ENCODE assay signal across 27 mouse cellular contexts in the genomic region with DNA sequence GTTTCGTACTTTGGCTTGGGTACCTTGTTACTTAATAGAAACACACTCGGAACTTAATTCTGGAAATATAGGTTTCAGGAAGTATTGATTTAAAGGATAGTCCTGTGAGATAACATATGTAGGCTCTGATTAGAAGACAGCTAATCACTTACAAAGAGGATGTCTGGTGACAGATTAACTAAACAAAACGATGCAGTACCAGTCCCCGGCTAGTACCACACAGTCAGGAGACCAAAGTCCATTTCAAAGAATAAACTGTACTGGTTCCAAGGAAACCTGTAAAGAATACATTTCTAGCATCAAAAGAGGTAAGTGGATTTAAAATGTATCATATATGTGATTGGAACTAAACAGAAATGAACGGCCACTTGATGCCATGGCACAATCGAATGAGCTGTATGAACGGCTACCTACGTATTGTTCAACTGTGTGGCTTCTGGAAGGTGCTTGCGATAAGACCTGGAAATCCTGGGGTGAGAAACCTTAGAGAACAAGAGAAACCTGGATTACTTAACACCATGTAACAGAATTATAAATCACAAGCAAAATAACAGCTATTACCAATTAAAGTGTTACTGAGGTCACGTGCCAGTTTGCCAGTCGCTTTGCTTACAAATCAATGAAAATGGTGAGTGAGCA. TPM values are rescaled to one million over a fixed set of nuclear protein-coding genes. Genes with fewer than 3 reads are reported as not detected.
A peak's percentile ranks its signal among the peaks of the same experiment; 100 is the strongest.
DNase-seq lines count a peak whose midpoint lies in the region; ATAC-seq and TF ChIP-seq lines count a peak whose summit lies in the region.
"Had no signal": no experiment of that assay in that cellular context is flagged by ENCODE, and none has a peak within 500 bp of the region (broad histone marks: within the 10 kb centered on the region; RNA-seq: fewer than 3 reads in every experiment).

Gene Gimd1 (plus strand): TSS at position 220 of the 639 bp plus-strand sequence.

- no peak for ATAC-seq in kidney, embryonic 16.5 days (ENCODE audit: low FRiP score, low TSS enrichment)
- ATAC-seq in lung, embryonic 14.5 days (ENCODE audit: insufficient read depth) = no peak
- no peak for ATAC-seq in liver, embryonic 12.5 days
- ATAC-seq: CD4-positive, CD25-positive, alpha-beta regulatory T cell, adult 4 months; midbrain, embryonic 13.5 days had no signal

- no peak for TF ChIP-seq POLR2A in lung, adult 2 months (IDR thresholded peaks at IDR 0.05; ENCODE audit: borderline replicate concordance, extremely low read depth, low read depth, low read length)
- TF ChIP-seq POLR2A in small intestine, adult 2 months (IDR thresholded peaks at IDR 0.05; ENCODE audit: low read depth, low read length) = no peak

- no peak within 1 kb of the TSS for H3K4me3 ChIP-seq in kidney, embryonic 16.5 days (ENCODE audit: low read length)
- no peak within 1 kb of the TSS for H3K4me3 ChIP-seq in lung, embryonic 14.5 days (ENCODE audit: low read depth, low read length)
- H3K4me3 ChIP-seq in lung, adult 2 months (replicated peaks; ENCODE audit: extremely low read depth, low read depth, low read length) = no peak within 1 kb of the TSS
- peak within 1 kb of the TSS; percentile 26 for H3K4me3 ChIP-seq in liver, embryonic 12.5 days
- H3K4me3 ChIP-seq in small intestine, adult 2 months (ENCODE audit: low read depth, low read length) = no peak within 1 kb of the TSS
- H3K4me3 ChIP-seq: embryonic facial prominence, embryonic 10.5 days; heart, embryonic 13.5 days; limb, embryonic 10.5 days; lung, embryonic 15.5 days; megakaryocyte, embryonic 14.5 days; midbrain, embryonic 13.5 days had no signal

- no peaks in the 10 kb centered on the region for H3K27me3 ChIP-seq in kidney, embryonic 16.5 days (ENCODE audit: insufficient read depth, low read length)
- H3K27me3 ChIP-seq in lung, embryonic 14.5 days (ENCODE audit: insufficient read depth, low read length) = no peaks in the 10 kb centered on the region
- no peaks in the 10 kb centered on the region for H3K27me3 ChIP-seq in liver, embryonic 12.5 days (replicated peaks)
- H3K27me3 ChIP-seq in small intestine, adult 2 months (ENCODE audit: control insufficient read depth, insufficient read depth, low read length) = no peaks in the 10 kb centered on the region
- H3K27me3 ChIP-seq: heart, embryonic 13.5 days; lung, embryonic 15.5 days; megakaryocyte, embryonic 14.5 days; midbrain, embryonic 13.5 days had no signal

- WGBS in kidney, embryonic 16.5 days = 87% methylated on average over 11 of the region's 11 CpGs
- 75% methylated on average over 11 of the region's 11 CpGs for WGBS in lung, embryonic 14.5 days
- 75% methylated on average over 11 of the region's 11 CpGs for WGBS in lung, adult 2 months
- 70% methylated on average over 11 of the region's 11 CpGs for WGBS in liver, embryonic 12.5 days (ENCODE audit: insufficient replicate concordance)
- WGBS in small intestine, adult 2 months = 31% methylated on average over 11 of the region's 11 CpGs

- H3K4me2 ChIP-seq in kidney, embryonic 16.5 days (replicated peaks; ENCODE audit: low read depth, low read length) = no peak within 1 kb of the TSS
- 0 out of 2 replicates have a peak within 1 kb of the TSS, but pooled peaks have one; percentile 20 for H3K4me2 ChIP-seq in lung, embryonic 14.5 days
- H3K4me2 ChIP-seq in liver, embryonic 12.5 days = no peak within 1 kb of the TSS
- H3K4me2 ChIP-seq: heart, embryonic 13.5 days; lung, embryonic 15.5 days; midbrain, embryonic 13.5 days had no signal

- no peaks in the 10 kb centered on the region for H3K4me1 ChIP-seq in kidney, embryonic 16.5 days (ENCODE audit: insufficient read depth, low read length)
- H3K4me1 ChIP-seq in lung, embryonic 14.5 days (ENCODE audit: insufficient read depth) = no peaks in the 10 kb centered on the region
- H3K4me1 ChIP-seq in lung, adult 2 months (ENCODE audit: control insufficient read depth, insufficient read depth, low read length) = no peaks in the 10 kb centered on the region
- no peaks in the 10 kb centered on the region for H3K4me1 ChIP-seq in liver, embryonic 12.5 days
- H3K4me1 ChIP-seq in small intestine, adult 2 months (ENCODE audit: control insufficient read depth, insufficient read depth, insufficient read length, low read length) = no peaks in the 10 kb centered on the region
- H3K4me1 ChIP-seq: embryonic facial prominence, embryonic 10.5 days; heart, embryonic 13.5 days; limb, embryonic 10.5 days; lung, embryonic 15.5 days; megakaryocyte, embryonic 14.5 days; midbrain, embryonic 13.5 days had no signal

- TF ChIP-seq CTCF in lung, embryonic 14.5 days (IDR thresholded peaks at IDR 0.05; ENCODE audit: low read depth) = no peak
- TF ChIP-seq CTCF in lung, adult 2 months (IDR thresholded peaks at IDR 0.05; ENCODE audit: insufficient read depth, low read length) = no peak
- TF ChIP-seq CTCF in small intestine, adult 2 months (IDR thresholded peaks at IDR 0.05; ENCODE audit: extremely low read depth, insufficient read length, insufficient replicate concordance, low read depth, low read length) = no peak

- H3K9ac ChIP-seq in kidney, embryonic 16.5 days (replicated peaks; ENCODE audit: low read length) = no peak within 1 kb of the TSS
- no peak within 1 kb of the TSS for H3K9ac ChIP-seq in lung, embryonic 14.5 days
- no peak within 1 kb of the TSS for H3K9ac ChIP-seq in liver, embryonic 12.5 days
- H3K9ac ChIP-seq: forebrain, postnatal 0 days; heart, embryonic 13.5 days; lung, embryonic 15.5 days; midbrain, embryonic 13.5 days had no signal

- H3K27ac ChIP-seq in kidney, embryonic 16.5 days (ENCODE audit: low read length) = no peak within 1 kb of the TSS
- H3K27ac ChIP-seq in lung, embryonic 14.5 days (ENCODE audit: low read depth) = no peak within 1 kb of the TSS
- H3K27ac ChIP-seq in liver, embryonic 12.5 days = no peak within 1 kb of the TSS
- H3K27ac ChIP-seq in small intestine, adult 2 months (ENCODE audit: insufficient read depth, low read depth, low read length) = peak within 1 kb of the TSS; percentile 82
- H3K27ac ChIP-seq: embryonic facial prominence, embryonic 10.5 days; heart, embryonic 13.5 days; limb, embryonic 10.5 days; lung, embryonic 15.5 days; midbrain, embryonic 13.5 days had no signal

- no peaks in the 10 kb centered on the region for H3K36me3 ChIP-seq in kidney, embryonic 16.5 days (ENCODE audit: insufficient read depth, low read length)
- no peaks in the 10 kb centered on the region for H3K36me3 ChIP-seq in lung, embryonic 14.5 days (ENCODE audit: insufficient read depth)
- no peaks in the 10 kb centered on the region for H3K36me3 ChIP-seq in liver, embryonic 12.5 days
- H3K36me3 ChIP-seq in small intestine, adult 2 months (ENCODE audit: control insufficient read depth, insufficient read depth, low read length) = 0 out of 2 replicates have a peak, but pooled peaks cover 5% of the 10 kb centered on the region
- H3K36me3 ChIP-seq: embryonic facial prominence, embryonic 10.5 days; heart, embryonic 13.5 days; limb, embryonic 10.5 days; lung, embryonic 15.5 days; midbrain, embryonic 13.5 days had no signal

- no peaks in the 10 kb centered on the region for H3K9me3 ChIP-seq in kidney, embryonic 16.5 days (ENCODE audit: low read length)
- H3K9me3 ChIP-seq in lung, embryonic 14.5 days (ENCODE audit: low read depth, low read length) = no peaks in the 10 kb centered on the region
- H3K9me3 ChIP-seq in liver, embryonic 12.5 days (replicated peaks) = no peaks in the 10 kb centered on the region
- H3K9me3 ChIP-seq: embryonic facial prominence, embryonic 10.5 days; heart, embryonic 13.5 days; limb, embryonic 10.5 days; lung, embryonic 15.5 days; megakaryocyte, embryonic 14.5 days; midbrain, embryonic 13.5 days had no signal

- peak; percentile 1 to 7 for DNase-seq in kidney, adult 8-10 months
- DNase-seq in lung, embryonic 14.5 days = no peak
- no peak for DNase-seq in lung, adult 2 months
- DNase-seq in cerebellum, adult 9-11 months = no peak
- DNase-seq in ovary, postnatal 36 days (ENCODE audit: low spot score) = no peak
- DNase-seq: adrenal gland, postnatal 36 days; cerebellum, postnatal 10 days; gastrocnemius, postnatal 25 days; heart, adult 18-20 months; heart, postnatal 14 days; lung, postnatal 36 days; spleen, adult 18-20 months; thymus, postnatal 36 days had no signal

RNA-seq across cellular contexts. Expression of gene Gimd1, which starts in this region (rescaled TPM):
- 1.4 and 1.9 TPM in 2 replicates for polyA plus RNA-seq in kidney, embryonic 16.5 days (2015; fragmentation: Nextera tagmentation; extraction: Ambion mirVana)
- not detected in 2 replicates for polyA plus RNA-seq in lung, embryonic 14.5 days (2014; fragmentation: Nextera tagmentation; extraction: Ambion mirVana)
- not detected in 2 replicates for polyA plus RNA-seq in lung, adult 2 months (2012; rRNA removed)
- polyA plus RNA-seq in liver, embryonic 12.5 days (2016; fragmentation: Nextera tagmentation; extraction: Ambion mirVana) = 10.8 and 13.2 TPM in 2 replicates
- 8.4 and 56.1 TPM in 2 replicates for polyA plus RNA-seq in small intestine, adult 2 months (2012; rRNA removed)
- polyA plus RNA-seq: cortical plate, adult 2 months; embryonic facial prominence, embryonic 10.5 days; forebrain, embryonic 11.5 days; forebrain, postnatal 0 days; heart, embryonic 13.5 days; hindbrain, embryonic 11.5 days; limb, embryonic 10.5 days; lung, embryonic 15.5 days; midbrain, embryonic 13.5 days had no signal

Comparison
In these comparisons a context has a peak if more than half of its experiments do, and no peak if none do; other contexts are left out.
1. DNase-seq: peak in kidney, adult 8-10 months (2 of 2); none in lung, embryonic 14.5 days (single experiment), lung, adult 2 months (single experiment), cerebellum, adult 9-11 months (single experiment) and ovary, postnatal 36 days (single experiment).